In the genomic region with DNA sequence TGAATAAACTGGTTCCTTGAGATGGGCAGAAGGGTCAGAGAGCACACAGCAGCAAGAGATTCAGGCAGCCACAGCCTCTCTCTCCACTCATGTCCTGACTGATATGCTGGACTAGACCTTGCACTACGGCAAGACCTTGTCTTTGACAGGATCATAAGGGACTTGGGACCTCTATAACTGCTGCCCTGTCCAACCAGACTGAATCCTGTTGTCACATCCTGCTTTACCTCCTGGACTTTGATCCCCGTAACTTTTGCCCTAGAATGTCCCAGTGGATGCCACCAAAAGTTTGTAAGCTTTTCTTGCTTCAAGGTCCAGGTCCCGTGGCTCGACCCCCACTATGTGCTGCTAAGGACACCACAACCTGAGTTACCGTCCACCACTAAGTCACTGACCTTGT, we compare ENCODE assay signal across 30 mouse cellular contexts. TPM values are rescaled to one million over a fixed set of nuclear protein-coding genes. Genes with fewer than 3 reads are reported as not detected.
"Had no signal": no experiment of that assay in that cellular context is flagged by ENCODE, and none has a peak within 500 bp of the region (broad histone marks: within the 10 kb centered on the region; RNA-seq: fewer than 3 reads in every experiment).

No protein-coding gene starts in this region.

- H3K9me3 ChIP-seq: heart, embryonic 10.5 days; heart, embryonic 12.5 days; hindbrain, embryonic 10.5 days; hindbrain, embryonic 12.5 days; intestine, embryonic 15.5 days; limb, embryonic 12.5 days; liver, embryonic 13.5 days had no signal

- H3K36me3 ChIP-seq: heart, embryonic 10.5 days; heart, embryonic 12.5 days; hindbrain, embryonic 10.5 days; hindbrain, embryonic 12.5 days; intestine, embryonic 15.5 days; limb, embryonic 12.5 days; liver, embryonic 13.5 days had no signal

- H3K9ac ChIP-seq: heart, embryonic 12.5 days; hindbrain, embryonic 12.5 days; hindbrain, embryonic 14.5 days; intestine, embryonic 15.5 days; limb, embryonic 12.5 days; liver, embryonic 13.5 days had no signal

- ATAC-seq: forebrain, embryonic 16.5 days; hindbrain, embryonic 16.5 days; inflammation-experienced regulatory T-cells, adult 6 months; intestine, embryonic 15.5 days had no signal

- H3K27ac ChIP-seq: gastrocnemius, adult 2 months; heart, embryonic 10.5 days; hindbrain, embryonic 10.5 days; hindbrain, embryonic 12.5 days; hindbrain, embryonic 14.5 days; intestine, embryonic 15.5 days; layer of hippocampus, adult 2 months; left cerebral cortex, adult 2 months; limb, embryonic 12.5 days; liver, embryonic 13.5 days had no signal

- H3K4me1 ChIP-seq: heart, embryonic 12.5 days; limb, embryonic 12.5 days had no signal

- H3K27me3 ChIP-seq: heart, embryonic 12.5 days; hindbrain, embryonic 12.5 days; intestine, embryonic 15.5 days; limb, embryonic 12.5 days; liver, embryonic 13.5 days had no signal

- H3K4me2 ChIP-seq: heart, embryonic 12.5 days; hindbrain, embryonic 12.5 days; hindbrain, embryonic 14.5 days; intestine, embryonic 15.5 days; limb, embryonic 12.5 days; liver, embryonic 13.5 days had no signal

- DNase-seq: gastrocnemius, adult 2 months; gastrocnemius, postnatal 10 days; gastrocnemius, postnatal 25 days; heart, adult 18-20 months; heart, postnatal 10 days; heart, postnatal 4 days; kidney, adult 18-20 months; kidney, adult 8-10 months; kidney, postnatal 10 days; kidney, postnatal 25 days; kidney, postnatal 4 days; liver, embryonic 13.5 days had no signal

- H3K4me3 ChIP-seq: gastrocnemius, adult 2 months; heart, embryonic 10.5 days; heart, embryonic 12.5 days; hindbrain, embryonic 10.5 days; hindbrain, embryonic 12.5 days; intestine, embryonic 15.5 days; layer of hippocampus, adult 2 months; left cerebral cortex, adult 2 months; limb, embryonic 12.5 days; liver, embryonic 13.5 days had no signal

RNA-seq across cellular contexts. Expression of a gene that starts 20.6 kb away (rescaled TPM):
- polyA plus RNA-seq: forebrain, embryonic 16.5 days; frontal cortex, adult 2 months; heart, embryonic 10.5 days; heart, embryonic 12.5 days; heart, embryonic 14.5 days; heart, embryonic 16.5 days; hindbrain, embryonic 10.5 days; hindbrain, embryonic 12.5 days; hindbrain, embryonic 14.5 days; hindbrain, embryonic 16.5 days; inflammation-experienced regulatory T-cells, adult 6 months; intestine, embryonic 15.5 days; kidney, embryonic 14.5 days; kidney, embryonic 16.5 days; limb, embryonic 12.5 days; limb, embryonic 14.5 days; liver, embryonic 13.5 days had no signal
